Mouse (Mus musculus): ENCODE data around the gene Tns2.
A peak's percentile ranks its signal among the peaks of the same experiment; 100 is the strongest.

The Tns2 gene

GRCm38 (mm10) chr15:102091688-102092087 is 8.5 kb upstream of the Tns2 start:
- no peak for DNase-seq (ENCODE audit: low spot score in 2 of 2)

GRCm38 (mm10) chr15:102092222-102092621 is 8.0 kb upstream of the Tns2 start:
- DNase-seq (ENCODE audit: low spot score in 2 of 2) = no peak

GRCm38 (mm10) chr15:102094157-102094556 is 6.1 kb upstream of the Tns2 start:
- DNase-seq (ENCODE audit: low spot score in 2 of 2) = no peak

GRCm38 (mm10) chr15:102094988-102095387 is 5.2 kb upstream of the Tns2 start:
- DNase-seq (ENCODE audit: low spot score in 2 of 2) = no peak

- peak in 1 of 2 experiments; percentile 73 for DNase-seq (ENCODE audit: low spot score in 2 of 2)
These were observed 2.9 kb upstream of the Tns2 start for GRCm38 (mm10) chr15:102097147-102097915.

GRCm38 (mm10) chr15:102097991-102098555 is 2.1 kb upstream of the Tns2 start:
- no peak for DNase-seq (ENCODE audit: low spot score in 2 of 2)

- no peak for DNase-seq (ENCODE audit: low spot score in 2 of 2)
These were observed 953 bp upstream of the Tns2 start for GRCm38 (mm10) chr15:102099260-102099659.

GRCm38 (mm10) chr15:102099771-102100160 is 447 bp upstream of the Tns2 start:
- no peak for DNase-seq (ENCODE audit: low spot score in 2 of 2)

GRCm38 (mm10) chr15:102100996-102101671 is 921 bp downstream of the Tns2 start:
- DNase-seq (ENCODE audit: low spot score in 2 of 2) = no peak

GRCm38 (mm10) chr15:102101672-102102541 is 1.7 kb downstream of the Tns2 start:
- no peak for DNase-seq (ENCODE audit: low spot score in 2 of 2)

GRCm38 (mm10) chr15:102102548-102103121 is 2.4 kb downstream of the Tns2 start:
- peak in 1 of 2 experiments; percentile 70 for DNase-seq (ENCODE audit: low spot score in 2 of 2)

GRCm38 (mm10) chr15:102103371-102103946 is 3.2 kb downstream of the Tns2 start:
- DNase-seq (ENCODE audit: low spot score in 2 of 2) = no peak

GRCm38 (mm10) chr15:102103947-102104555 is 3.8 kb downstream of the Tns2 start:
- DNase-seq (ENCODE audit: low spot score in 2 of 2) = peak; percentile 63 to 90

GRCm38 (mm10) chr15:102105360-102105759 is 5.1 kb downstream of the Tns2 start:
- peak; percentile 68 to 84 for DNase-seq (ENCODE audit: low spot score in 2 of 2)

GRCm38 (mm10) chr15:102105764-102106730 is 5.8 kb downstream of the Tns2 start:
- no peak for DNase-seq (ENCODE audit: low spot score in 2 of 2)

- DNase-seq (ENCODE audit: low spot score in 2 of 2) = no peak
These were observed 6.7 kb downstream of the Tns2 start for GRCm38 (mm10) chr15:102106754-102107456.

GRCm38 (mm10) chr15:102107689-102108573 is 7.7 kb downstream of the Tns2 start:
- DNase-seq (ENCODE audit: low spot score in 2 of 2) = peak in 1 of 2 experiments; percentile 59

Data from urinary bladder, postnatal 36 days (tissue).